Mouse (Mus musculus) hindbrain, embryonic 14.5 days (tissue): ENCODE results near the gene Havcr2. TPM values are rescaled to one million over a fixed set of nuclear protein-coding genes. Genes with fewer than 3 reads are reported as not detected.
"Not testable (repeated sequence)": the region's sequence is repeated elsewhere in the genome, so short reads cannot be mapped to it uniquely, and the experiment has no call there.

Experiments used
- ATAC-seq: fragments of 200-750 bp; cut with Nextera tagmentation; 2 replicates; pipeline ENCODE4 v1.8.0; 2017; ENCODE audit warnings: moderate number of reproducible peaks, mild to moderate bottlenecking, moderate TSS enrichment, moderate library complexity; ENCODE audit not compliant: low FRiP score
- DNase-seq: peaks from one replicate; pipeline ENCODE4 v3.0.0-alpha.2; 2015; ENCODE audit warnings: low spot score
- H3K27ac ChIP-seq: fragments of 300-500 bp; sonication (generic); 2 replicates; pipeline ENCODE4 v1.5.1; 2014; ENCODE audit warnings: mild to moderate bottlenecking, moderate library complexity
- H3K27me3 ChIP-seq: fragments of 300-500 bp; sonication (generic); 2 replicates; pipeline ENCODE4 v1.6.1; 2014; ENCODE audit warnings: mild to moderate bottlenecking, low read length, mixed read lengths; ENCODE audit not compliant: control insufficient read depth, insufficient read depth
- H3K36me3 ChIP-seq: fragments of 300-500 bp; sonication (generic); replicated peaks from 2 replicates; pipeline ENCODE4 v1.6.1; 2014; ENCODE audit not compliant: control insufficient read depth, insufficient read depth
- H3K4me1 ChIP-seq: fragments of 300-500 bp; sonication (generic); replicated peaks from 2 replicates; pipeline ENCODE4 v1.6.1; 2014; ENCODE audit warnings: antibody characterized with exemption, low read length, mixed read lengths; ENCODE audit not compliant: control insufficient read depth, insufficient read depth
- H3K4me2 ChIP-seq: fragments of 300-500 bp; sonication (generic); replicated peaks from 2 replicates; pipeline ENCODE4 v1.6.1; 2014; ENCODE audit warnings: mild to moderate bottlenecking, moderate library complexity
- H3K4me3 ChIP-seq: fragments of 300-500 bp; sonication (generic); replicated peaks from 2 replicates; pipeline ENCODE4 v1.5.1; 2014; ENCODE audit warnings: mild to moderate bottlenecking, low read length
- H3K9ac ChIP-seq: fragments of 300-500 bp; sonication (generic); 2 replicates; pipeline ENCODE4 v1.6.1; 2014
- H3K9me3 ChIP-seq: fragments of 300-500 bp; sonication (generic); 2 replicates; pipeline ENCODE4 v1.6.1; 2016; ENCODE audit warnings: low read length; ENCODE audit not compliant: control insufficient read depth
- WGBS: fragments of 180-500 bp; shearing (Covaris S2); extraction: QIAGEN DNeasy Blood & Tissue Kit; methylation state at CpG from one replicate; pipeline ENCODE4 v1.1.7; 2014; 5-methylcytosine and 5-hydroxymethylcytosine counted together
- polyA plus RNA-seq: library from polyadenylated mRNA; unstranded; fragments of >200 nt; fragmentation: Nextera tagmentation; extraction: Ambion mirVana; gene quantifications from 2 replicates; pipeline ENCODE4 v1.2.1, GENCODE M21; 2014

Havcr2 gene
- polyA plus RNA-seq, 1 experiment from 2014 or later, result 0.23 TPM

GRCm38 (mm10) chr11:46488231-46488630 is 33.5 kb downstream of the Havcr2 start:
- DNase-seq (no peak), ATAC-seq (no peak)
- Histone ChIP-seq H3K27me3 (no peaks in the 10 kb centered on the region), H3K27ac (no peak overlapping the region), H3K36me3 (no peaks in the 10 kb centered on the region), H3K9me3 (no peaks in the 10 kb centered on the region), H3K4me3 (no peak overlapping the region), H3K4me2 (no peak overlapping the region), H3K9ac (no peak overlapping the region), H3K4me1 (no peaks in the 10 kb centered on the region)
- 0% methylated on average over 1 of the region's 1 CpGs for WGBS

DNA sequence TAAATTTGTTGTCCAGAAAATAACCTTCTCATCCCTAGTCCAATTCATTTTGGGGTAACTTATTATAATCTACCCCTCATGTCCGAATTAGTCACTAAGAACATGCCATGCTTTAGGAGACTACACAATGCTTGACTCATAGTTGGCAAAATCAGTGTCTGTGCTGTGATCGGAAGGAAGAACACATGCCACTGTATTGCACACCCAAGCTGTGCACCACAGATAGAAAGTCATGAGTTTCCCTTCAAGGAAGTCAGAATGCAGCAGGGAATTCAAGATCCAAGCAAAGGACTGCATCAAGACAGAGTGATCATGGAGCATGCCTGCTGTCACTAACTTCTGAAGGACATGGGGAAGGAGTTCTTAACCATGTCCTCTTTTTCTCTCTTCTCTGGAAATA is 33.9 kb downstream of the Havcr2 start:
- ATAC-seq (no peak), DNase-seq (no peak)
- no peaks in the 10 kb centered on the region for H3K9me3 ChIP-seq
- no peak overlapping the region for H3K4me2 ChIP-seq
- 86% methylated on average over 2 of the region's 2 CpGs for WGBS
- H3K36me3 ChIP-seq, result no peaks in the 10 kb centered on the region
- no peak overlapping the region for H3K27ac ChIP-seq
- no peaks in the 10 kb centered on the region for H3K4me1 ChIP-seq
- no peak overlapping the region for H3K9ac ChIP-seq
- H3K4me3 ChIP-seq, result no peak overlapping the region
- no peaks in the 10 kb centered on the region for H3K27me3 ChIP-seq

GRCm38 (mm10) chr11:46507146-46507545 is 52.4 kb downstream of the Havcr2 start:
- Histone ChIP-seq H3K9me3 (no peaks in the 10 kb centered on the region), H3K4me2 (no peak overlapping the region), H3K27ac (no peak overlapping the region), H3K4me3 (no peak overlapping the region), H3K27me3 (no peaks in the 10 kb centered on the region), H3K36me3 (no peaks in the 10 kb centered on the region), H3K9ac (no peak overlapping the region), H3K4me1 (no peaks in the 10 kb centered on the region)
- 75% methylated on average over 3 of the region's 3 CpGs for WGBS
- ATAC-seq (no peak), DNase-seq (no peak)

GRCm38 (mm10) chr11:46509900-46510299 is 55.2 kb downstream of the Havcr2 start:
- Histone ChIP-seq H3K9ac (no peak overlapping the region), H3K27me3 (no peaks in the 10 kb centered on the region), H3K4me2 (no peak overlapping the region), H3K36me3 (no peaks in the 10 kb centered on the region), H3K4me3 (no peak overlapping the region), H3K4me1 (no peaks in the 10 kb centered on the region), H3K9me3 (no peaks in the 10 kb centered on the region), H3K27ac (no peak overlapping the region)
- no peak for ATAC-seq
- DNase-seq, result no peak
- 97% methylated on average over 5 of the region's 5 CpGs for WGBS

GRCm38 (mm10) chr11:46521341-46521740 is 66.6 kb downstream of the Havcr2 start:
- ATAC-seq, H3K4me2 ChIP-seq, H3K27ac ChIP-seq, DNase-seq, H3K9me3 ChIP-seq, H3K4me3 ChIP-seq, H3K27me3 ChIP-seq, H3K36me3 ChIP-seq, H3K9ac ChIP-seq, H3K4me1 ChIP-seq: not testable (repeated sequence)
- WGBS, result 86% methylated on average over 5 of the region's 5 CpGs

DNA sequence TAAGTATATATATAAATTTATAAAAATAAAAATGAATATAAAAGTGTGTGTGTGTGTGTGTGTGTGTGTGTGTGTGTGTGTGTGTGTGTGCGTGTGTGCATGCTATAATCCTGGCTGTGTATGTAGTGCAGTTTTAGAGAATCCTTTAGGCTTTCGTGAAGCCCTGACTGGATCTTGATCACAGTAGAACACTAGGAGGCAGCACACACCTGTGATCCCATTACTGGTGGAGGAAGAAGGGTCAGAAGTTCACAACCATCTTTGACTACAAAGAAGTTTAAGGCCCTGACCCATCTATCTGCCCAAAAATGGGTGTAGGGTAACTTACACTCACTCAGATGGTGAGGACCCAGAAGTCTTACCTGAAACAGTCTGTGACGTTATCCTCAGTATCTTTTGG is 68.0 kb downstream of the Havcr2 start:
- no peaks in the 10 kb centered on the region for H3K27me3 ChIP-seq
- H3K36me3 ChIP-seq, result no peaks in the 10 kb centered on the region
- H3K4me3 ChIP-seq, result no peak overlapping the region
- DNase-seq, result no peak
- H3K27ac ChIP-seq, result no peak overlapping the region
- H3K9ac ChIP-seq, result no peak overlapping the region
- H3K4me1 ChIP-seq, result no peaks in the 10 kb centered on the region
- 85% methylated on average over 3 of the region's 3 CpGs for WGBS
- no peaks in the 10 kb centered on the region for H3K9me3 ChIP-seq
- H3K4me2 ChIP-seq, result no peak overlapping the region
- no peak for ATAC-seq

DNA sequence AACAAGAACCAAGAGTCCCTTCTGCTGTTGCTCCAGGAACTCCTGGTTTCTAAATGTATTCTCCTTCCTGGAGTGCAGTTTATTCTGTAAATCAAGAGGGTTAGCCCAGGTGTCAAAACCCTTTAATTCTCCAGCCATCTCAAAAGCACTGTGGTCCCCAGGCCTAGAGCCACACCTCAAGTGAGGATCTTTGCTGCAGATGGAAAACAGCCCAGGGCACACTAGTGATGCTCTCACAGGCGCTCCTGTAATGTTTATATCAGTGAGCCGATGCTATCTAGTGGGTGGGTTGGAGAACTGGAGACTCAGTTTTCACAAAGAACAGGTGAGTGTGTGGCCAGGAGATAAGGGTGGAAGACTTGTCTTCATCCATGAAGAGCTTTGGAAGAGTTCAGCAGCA is 69.2 kb downstream of the Havcr2 start, which contains the start of gene Gm12169:
Gene Gm12169 (plus strand): TSS at position 301 of the 400 bp plus-strand sequence.
- no peak within 1 kb of the TSS for H3K4me2 ChIP-seq
- H3K36me3 ChIP-seq, result no peaks in the 10 kb centered on the region
- no peak within 1 kb of the TSS for H3K4me3 ChIP-seq
- no peaks in the 10 kb centered on the region for H3K27me3 ChIP-seq
- 95% methylated on average over 2 of the region's 2 CpGs for WGBS
- no peak within 1 kb of the TSS for H3K27ac ChIP-seq
- no peaks in the 10 kb centered on the region for H3K4me1 ChIP-seq
- no peak within 1 kb of the TSS for H3K9ac ChIP-seq
- H3K9me3 ChIP-seq, result no peaks in the 10 kb centered on the region
- DNase-seq (no peak), ATAC-seq (no peak)

DNA sequence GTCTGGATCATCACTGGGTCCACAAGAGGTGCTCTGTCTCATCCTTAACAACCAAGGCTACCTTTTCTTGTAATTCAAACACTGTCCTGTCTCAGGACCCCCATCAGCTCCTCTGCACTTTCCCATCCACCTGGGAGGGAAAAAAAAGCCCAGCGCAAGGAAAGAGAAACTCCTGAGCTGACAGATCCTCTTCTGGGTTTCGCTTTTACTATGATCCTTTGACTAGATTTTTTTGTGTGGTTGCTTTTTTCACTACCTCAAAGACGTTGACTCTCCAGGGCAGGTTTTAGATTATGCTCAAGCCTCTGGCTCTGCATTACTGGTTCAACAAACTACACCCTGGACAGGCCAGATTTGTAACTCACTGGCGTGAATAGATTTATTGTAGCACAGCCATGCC is 75.4 kb downstream of the Havcr2 start:
- H3K4me1 ChIP-seq, result no peaks in the 10 kb centered on the region
- DNase-seq (no peak), ATAC-seq (no peak)
- no peaks in the 10 kb centered on the region for H3K27me3 ChIP-seq
- H3K9ac ChIP-seq, result no peak overlapping the region
- no peaks in the 10 kb centered on the region for H3K9me3 ChIP-seq
- WGBS, result 83% methylated on average over 4 of the region's 4 CpGs
- no peak overlapping the region for H3K4me3 ChIP-seq
- H3K27ac ChIP-seq, result no peak overlapping the region
- H3K36me3 ChIP-seq, result no peaks in the 10 kb centered on the region
- no peak overlapping the region for H3K4me2 ChIP-seq
